Mouse (Mus musculus) kidney, postnatal 10 days (tissue): ENCODE data around the gene B4galnt2.

Source experiments
- DNase-seq: peaks from one replicate; pipeline ENCODE4 v3.0.0; 2021; ENCODE audit warnings: mixed read lengths

Gene B4galnt2

DNA sequence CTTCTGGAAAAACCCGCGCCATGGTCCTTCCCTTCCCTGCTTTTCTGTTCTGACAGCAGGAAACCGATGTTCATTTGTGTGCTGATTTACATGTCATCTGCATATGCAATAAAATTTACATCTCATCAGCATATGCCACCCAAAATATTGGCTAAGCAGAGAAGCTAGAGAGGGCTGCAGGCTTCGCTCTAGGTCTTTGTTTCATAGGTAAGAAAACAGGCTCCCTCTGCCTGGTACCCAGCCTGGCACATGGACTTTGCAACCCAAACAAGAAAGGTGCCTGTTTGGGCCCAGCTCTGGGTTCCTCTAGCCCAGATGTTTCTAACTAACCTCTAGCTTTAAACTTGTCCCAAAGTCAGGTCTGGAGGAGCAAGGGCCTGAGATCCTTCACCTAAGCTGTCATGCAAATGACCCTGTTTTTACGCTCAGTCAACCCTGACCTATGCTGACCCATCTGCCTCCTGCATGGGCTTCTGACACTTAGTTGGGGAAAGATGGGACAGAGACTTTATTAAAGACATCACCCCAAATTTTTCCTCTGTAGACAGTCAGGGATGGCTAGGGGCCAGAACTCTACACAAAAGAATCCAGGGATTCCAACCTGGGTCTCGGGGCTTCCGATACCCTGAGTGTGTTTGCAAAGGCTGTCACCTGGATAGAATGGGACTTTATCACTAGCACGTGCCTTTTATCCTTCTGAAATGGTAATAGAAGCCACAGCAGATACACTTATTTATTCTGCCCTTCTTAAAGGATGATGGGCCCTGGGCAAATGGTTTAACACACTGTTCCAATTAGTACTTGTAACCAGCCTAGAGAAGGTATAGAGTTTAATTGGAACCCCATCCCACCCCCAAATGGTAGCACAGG lies 75.5 kb downstream of the B4galnt2 start:
- DNase-seq = no peak

DNA sequence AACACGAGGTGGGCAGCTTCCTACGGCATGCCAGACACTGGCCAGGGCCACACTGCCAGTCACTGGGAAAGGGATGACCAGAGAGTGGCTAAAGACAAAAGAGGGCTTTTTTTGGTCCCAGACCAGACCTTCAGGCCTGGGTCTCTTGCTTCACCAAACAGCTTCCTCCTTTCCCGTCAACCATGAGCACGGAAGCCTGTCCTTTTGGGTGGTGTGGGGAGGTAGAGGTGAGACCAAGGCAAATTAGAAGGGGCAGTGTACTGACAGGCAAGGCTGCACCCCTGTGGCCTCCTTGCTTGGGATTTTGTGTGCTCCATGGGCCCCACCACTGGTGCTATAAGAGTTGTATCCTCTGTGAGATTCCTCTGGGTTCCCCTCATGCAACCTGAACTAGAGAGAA lies 76.1 kb downstream of the B4galnt2 start:
- DNase-seq = no peak

DNA sequence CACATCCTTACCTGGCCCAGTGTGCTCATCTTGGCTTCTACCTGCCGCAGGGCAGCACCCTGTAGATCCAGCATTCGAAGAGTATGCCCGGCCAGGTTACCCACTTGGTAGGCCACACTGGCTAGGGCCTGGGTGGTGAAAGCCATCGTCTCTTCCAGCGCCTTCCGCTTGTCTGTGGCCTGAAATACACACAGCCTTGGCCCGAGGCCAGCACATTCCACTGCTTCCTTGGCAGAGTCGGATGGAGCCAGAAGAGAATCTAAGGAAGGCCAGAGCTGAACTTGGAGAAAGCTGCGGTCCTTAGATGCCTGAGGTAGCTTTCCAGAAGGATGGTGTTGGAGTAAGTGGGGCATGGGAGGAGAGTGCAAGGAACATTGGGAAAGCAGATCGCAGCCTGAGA lies 77.6 kb downstream of the B4galnt2 start, which contains the start of gene Gngt2:
Gngt2 (plus strand) TSS at position 158 of the 400 bp plus-strand sequence.
- peak; percentile 96 for DNase-seq

DNA sequence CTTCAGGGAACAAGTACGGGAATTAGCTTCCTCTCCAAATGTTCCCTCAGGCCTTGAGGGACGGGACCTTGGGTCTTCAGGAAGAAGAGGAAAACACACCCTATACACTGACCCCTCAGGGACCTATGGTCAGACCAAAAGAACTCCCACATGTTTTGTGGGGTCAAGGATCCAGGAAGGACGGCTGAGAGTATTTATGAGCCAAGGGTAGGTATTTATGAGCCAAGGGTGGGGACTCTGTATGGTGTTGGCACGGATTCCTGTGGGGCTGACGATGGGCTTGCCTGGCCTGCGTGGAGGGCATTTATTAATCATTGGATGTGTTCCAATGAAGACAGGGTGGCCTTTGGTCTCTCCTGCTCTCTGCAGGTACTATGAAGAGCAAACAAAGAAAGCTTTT lies 78.3 kb downstream of the B4galnt2 start:
- no peak for DNase-seq

DNA sequence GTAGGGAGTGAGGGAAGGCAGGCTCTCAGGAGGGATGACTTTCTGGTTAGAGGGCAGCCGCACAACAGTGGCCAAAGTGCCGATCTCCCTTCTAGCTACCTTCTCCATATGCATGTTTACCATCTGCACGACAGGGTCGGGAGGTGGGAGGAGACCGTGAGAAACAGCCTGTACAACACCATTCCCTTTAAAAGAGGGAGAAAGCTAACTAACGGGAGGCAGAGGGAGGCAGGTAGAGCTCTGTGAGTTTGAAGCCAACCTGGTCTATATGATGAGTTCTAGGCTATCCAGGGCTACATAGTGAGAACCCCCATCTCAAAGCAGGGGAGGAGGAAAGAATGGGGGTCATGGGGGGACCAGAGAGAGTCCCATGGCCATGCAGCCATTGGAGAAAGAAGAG lies 78.9 kb downstream of the B4galnt2 start:
- no peak for DNase-seq

DNA sequence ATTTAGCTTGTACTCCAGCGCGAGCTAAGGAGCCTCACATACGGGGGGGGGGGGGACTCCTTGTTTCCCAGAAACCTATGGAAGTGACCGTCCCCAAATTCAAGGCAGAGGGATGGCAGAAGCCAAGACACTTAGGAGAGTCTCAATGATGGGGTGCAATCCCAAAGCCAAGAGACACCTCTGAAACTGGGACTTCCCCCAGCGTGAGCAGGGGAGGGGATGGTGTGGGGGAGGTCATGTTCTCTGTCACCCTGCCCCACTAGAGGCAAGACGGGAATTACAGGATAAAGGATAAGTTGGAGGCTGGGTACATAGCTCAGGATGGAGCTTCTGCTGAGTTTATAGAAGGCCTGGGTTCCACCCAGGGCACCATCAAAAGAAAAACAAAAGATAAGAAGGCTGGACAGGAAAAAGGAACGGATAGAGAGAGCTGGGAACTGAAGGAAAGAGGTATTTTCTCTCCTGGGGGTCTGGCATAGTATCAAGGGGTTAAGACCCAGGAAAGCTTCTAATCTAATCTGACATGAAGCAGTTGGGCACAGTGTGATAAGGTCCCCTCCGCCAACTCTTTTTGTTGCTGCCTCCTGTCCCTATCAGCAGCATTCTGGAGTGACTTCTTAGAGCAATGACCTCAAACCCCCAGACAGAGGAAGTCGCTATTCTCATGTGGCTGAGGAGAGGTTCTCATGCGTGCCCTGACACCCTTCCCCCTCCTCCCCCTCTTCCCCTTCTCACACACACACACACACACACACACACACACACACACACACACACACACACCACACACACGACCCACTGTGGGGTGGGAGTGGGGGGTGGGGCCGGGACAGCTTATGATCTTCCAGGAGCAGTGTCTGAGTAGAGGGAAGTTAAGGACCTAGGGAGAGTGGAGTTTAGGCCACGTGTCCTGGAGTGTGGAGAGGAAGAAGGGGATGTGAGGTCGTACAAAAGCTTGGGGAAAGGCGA lies 79.7 kb downstream of the B4galnt2 start:
- no peak for DNase-seq

DNA sequence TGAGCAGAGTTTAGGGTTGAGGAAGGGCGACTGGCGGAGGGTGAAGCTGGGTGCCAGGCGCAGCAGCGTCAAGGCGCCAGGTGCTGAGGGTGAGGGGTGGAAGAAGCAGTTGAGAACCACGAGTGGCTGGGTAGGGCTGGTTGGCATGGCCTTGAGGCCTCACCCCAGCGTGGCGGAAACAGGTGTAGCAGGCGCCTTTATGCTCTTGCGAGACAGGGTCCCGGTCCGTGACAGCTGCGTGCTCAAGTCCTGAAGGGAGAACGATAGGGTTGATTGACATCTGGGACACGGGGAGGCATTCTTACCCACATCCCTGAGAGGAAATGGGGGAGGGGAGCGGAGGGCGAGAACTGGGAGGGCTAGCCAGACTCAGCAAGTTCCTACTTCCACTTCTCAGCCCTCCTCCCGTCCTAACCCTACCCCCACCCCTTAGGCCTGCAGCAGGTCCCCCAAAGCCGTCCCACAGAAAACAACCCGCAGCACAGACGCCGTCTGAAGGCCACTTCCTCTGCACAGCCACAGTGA lies 80.5 kb downstream of the B4galnt2 start:
- peak; percentile 65 for DNase-seq

DNA sequence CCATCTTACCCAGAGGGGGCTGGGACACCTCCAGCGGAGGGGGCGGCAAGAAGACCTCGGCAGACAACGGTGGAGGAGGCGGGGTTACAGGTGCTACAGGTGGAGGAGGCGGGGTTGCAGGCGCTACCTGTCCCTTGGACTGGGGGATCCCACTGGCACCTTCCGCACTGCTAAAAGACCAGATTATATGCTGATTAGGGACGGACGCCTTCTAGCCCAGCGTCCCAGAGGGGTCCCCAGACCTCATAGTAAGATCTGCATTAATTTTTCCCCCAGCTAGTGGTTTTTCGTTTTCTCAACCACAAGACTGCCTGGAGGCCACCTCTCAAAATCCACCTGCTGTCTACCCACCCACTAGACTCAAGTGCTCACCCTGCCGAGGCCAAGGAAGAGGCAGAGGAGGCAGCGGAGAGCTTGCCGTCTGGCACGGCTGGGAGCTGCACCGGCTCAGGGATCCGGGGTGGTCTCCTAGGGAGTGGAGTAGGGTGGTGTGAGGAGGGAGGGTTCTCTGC lies 81.0 kb downstream of the B4galnt2 start:
- DNase-seq = no peak

DNA sequence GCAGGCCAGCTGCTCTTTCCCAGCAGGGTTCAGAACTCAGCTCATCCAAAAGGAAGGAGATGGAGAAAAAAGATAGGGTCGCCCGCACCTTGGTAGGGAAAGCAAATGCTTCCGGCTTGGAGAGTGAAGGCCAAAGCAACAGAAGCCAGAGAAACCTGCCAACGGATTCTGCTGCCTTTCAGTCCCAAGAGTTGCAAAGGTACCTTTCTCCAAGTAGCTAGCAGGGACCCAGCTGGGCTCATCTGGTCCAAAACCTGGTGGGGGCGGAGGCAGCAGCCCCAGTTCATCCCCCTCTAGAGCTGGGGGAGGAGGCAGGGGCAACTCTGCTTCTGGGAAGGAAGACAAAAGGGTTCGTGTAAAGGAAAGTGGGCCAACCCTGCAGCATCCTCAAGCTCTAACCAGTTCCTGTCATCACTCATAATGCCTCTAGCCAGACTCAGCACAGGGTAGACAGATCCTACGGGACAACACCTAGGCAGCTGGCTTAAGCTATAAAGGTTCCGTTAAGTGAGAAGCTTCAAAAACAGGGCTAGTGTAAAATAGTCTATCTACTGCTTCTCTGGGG lies 81.6 kb downstream of the B4galnt2 start:
- no peak for DNase-seq

DNA sequence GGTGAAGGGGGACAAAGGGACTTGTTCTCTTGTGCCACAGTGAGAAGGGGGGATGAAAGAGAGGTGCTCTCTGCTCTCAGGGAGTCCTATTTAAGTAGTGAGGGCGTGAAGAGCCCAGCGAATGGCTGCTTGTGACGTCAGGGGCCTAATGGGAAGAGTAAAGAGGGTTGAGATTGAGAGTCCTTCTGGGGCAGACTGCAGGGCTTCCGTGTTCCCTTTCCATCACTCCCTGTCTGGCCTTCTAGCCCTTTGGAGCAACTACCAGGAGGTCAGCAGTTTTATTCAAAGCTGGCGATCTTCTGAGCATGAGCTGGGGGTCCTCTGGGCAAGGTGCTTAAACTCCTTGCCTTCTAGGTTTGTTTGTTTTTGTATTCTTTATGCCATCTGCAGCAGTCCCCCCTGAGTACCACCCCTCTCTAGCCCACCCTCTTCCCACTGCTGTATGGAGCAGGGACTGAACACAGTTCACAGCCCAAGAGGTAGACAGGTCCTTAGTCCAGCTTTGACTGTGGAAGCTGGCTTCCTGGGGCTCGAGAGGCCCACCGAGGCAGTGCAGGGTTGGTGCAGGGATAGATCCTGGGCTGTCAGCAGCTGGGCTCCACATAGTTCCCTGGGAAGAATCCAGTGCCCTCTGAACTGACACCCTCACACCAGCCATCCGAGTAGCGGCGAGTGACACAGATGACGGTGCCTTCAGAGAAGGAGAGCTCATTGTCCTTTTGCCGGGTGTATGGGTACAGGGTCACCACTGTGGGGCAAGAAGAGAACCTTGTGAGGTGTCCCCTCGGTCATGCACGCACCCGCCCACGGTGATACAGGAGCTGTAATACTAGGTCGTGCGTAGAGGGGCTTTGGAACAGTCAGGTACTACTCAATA lies 82.3 kb downstream of the B4galnt2 start:
- DNase-seq = no peak

DNA sequence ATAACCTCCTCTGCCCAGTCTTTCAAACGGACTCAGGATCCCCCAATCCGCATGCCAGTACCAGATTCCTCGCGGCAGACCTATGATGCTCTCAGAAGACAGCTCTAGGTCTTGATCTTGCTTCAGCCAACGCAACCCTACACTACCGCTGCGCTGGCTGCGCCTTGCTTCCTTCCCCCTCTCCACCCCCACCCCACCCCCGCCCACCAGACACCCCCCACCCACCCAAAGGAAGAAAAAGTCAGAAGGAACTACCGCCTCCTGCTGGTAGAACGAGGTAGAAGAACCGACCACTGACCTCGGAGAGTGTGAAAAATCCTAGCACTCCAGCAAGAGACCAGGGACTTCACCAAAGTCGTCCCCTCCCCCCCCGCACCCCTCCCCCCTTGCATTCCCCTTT lies 83.0 kb downstream of the B4galnt2 start:
- DNase-seq = no peak

DNA sequence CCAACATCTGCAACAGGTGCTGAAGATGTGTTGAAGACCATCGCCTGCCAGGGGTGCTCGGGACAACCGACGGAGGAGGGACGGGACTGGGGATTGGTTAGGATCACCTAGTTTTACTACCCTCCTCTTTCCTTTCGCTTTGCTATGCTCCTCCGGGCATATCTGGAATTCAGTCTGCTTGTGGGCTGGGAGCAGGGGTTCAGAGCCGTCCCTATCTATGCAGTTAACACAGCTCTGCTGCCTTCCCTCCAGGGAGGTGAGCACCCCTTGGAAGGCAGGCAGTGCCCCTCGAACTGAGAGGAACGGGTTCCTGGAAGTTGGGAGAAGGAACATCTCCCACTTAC lies 83.4 kb downstream of the B4galnt2 start:
- DNase-seq = no peak

DNA sequence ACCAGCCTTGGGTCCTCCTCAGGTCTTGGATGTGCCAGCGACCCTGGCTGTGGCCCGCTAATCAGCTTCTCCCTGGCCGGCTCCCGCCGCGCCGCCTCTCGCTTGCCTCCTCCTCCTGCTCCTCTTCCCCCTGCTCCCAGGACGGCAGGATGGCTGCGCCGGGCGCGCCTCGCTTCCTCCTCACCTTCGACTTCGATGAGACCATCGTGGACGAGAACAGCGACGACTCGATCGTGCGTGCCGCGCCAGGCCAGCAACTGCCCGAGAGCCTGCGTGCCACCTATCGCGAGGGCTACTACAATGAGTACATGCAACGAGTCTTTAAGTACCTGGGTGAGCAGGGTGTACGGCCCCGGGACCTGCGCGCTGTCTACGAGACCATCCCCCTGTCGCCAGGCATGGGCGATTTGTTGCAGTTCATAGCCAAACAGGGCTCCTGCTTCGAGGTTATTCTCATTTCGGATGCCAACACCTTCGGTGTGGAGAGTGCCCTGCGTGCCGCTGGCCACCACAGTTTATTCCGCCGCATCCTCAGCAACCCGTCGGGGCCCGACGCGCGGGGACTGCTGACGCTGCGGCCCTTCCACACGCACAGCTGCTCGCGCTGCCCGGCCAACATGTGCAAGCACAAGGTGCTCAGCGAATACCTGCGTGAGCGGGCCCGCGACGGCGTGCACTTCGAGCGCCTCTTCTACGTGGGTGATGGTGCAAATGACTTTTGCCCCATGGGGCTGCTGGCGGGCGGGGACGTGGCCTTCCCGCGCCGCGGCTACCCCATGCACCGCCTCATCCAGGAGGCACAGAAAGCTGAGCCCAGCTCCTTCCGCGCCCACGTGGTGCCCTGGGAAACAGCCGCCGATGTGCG lies 84.0 kb downstream of the B4galnt2 start:
- no peak for DNase-seq

DNA sequence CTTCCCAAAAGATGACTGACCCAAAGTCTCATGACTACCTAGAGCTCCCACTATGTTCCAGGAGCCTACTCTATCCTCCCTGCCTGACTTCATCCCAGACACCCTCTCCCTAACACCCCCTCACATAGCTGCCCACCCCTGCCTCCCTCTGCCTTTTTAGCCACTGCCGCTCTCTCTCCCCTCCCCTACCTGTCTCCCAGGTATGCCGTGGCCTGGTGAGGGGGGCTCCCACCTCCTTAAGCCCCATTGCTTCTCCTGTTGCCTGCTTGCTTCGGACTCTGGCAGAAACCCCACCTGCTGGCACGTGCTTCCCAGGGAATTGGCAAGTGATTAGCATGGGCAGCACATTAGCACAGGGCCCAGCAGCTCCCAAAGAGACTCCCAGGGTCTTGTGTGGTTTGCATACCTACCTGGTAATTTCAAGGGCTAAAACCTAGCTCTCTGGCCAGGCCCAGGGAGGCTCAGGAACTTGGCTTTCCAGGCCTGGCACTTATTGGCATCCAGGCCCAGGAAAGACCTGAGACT lies 85.1 kb downstream of the B4galnt2 start:
- no peak for DNase-seq

DNA sequence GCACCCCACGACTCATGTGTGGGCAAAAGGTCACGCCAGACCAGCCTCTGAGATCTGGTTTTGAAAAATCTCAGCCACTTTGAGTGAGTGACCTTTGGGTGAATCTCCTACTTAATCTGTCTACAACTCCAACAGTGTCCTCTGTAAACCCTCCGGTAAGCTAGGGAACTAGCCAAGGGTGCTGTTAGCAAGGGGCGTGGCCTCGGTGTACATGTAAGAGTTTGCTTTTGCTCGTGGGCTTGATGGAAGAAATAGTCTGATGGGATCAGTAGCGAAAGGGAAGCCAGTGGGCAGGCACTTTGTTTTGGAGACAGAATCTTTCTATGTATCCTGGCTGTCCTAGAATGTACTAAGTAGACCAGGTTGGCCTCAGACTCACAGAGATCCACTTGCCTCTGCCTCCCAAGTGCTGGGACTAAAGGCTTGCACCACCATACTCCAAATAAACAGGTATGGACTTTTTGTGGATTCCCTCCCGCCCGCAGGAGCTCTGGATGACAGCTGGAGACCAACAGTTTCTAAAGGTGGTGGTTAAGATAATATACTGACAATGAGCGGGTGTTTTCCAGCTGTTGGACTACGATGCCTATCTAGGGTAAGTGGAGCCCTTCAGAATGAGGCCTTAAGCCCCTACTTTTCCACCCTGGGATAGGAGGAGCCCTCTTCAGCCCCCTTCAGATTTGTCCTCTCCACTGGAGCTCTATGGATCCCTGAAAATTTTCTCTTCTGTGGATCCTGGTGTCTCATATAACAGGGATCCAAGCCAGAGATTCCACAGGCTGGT lies 86.3 kb downstream of the B4galnt2 start:
- no peak for DNase-seq

DNA sequence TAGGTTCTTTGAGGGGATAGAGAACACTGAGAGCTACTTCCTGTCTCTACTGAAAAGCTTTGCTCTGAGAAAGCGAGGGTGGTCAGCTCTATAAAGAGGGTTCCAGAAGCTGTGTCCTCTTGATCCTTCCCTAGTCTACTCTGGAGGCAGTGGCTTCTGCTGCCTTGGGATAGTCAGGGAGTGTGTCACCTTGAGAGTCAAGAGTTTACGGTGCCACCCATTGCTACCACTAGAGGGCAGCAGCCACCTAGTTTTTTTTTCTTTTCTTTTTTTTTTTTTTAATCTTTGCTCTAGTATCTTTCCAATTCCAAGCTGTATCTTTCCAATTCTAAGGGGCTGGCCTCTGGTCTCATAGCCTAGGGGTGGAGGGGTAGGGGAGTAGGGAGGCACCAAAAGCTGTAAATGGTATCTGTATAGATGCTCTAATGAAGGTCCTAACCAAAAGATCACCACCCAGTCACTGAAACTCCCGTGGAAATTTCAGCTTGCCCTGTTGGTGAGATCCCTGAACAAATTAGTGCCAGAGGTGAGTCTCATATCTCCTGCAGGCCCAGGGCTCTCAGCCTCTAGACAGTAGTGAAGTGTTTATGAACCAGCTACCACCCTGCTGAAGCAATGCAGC lies 87.1 kb downstream of the B4galnt2 start:
- peak; percentile 87 for DNase-seq

DNA sequence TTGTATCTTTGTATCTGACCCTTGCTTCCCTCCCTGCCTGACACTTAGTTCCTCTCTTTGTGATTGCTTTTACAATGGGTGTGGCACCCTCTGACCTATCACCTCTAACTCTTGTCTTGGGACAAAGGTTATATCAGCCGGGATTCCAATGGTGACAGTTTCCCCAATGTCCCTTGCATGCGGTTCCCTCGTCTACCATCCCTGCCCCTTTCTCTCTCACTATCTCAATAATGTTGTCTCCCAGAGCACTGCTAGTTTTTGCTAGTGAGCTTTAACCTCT lies 87.6 kb downstream of the B4galnt2 start:
- no peak for DNase-seq

DNA sequence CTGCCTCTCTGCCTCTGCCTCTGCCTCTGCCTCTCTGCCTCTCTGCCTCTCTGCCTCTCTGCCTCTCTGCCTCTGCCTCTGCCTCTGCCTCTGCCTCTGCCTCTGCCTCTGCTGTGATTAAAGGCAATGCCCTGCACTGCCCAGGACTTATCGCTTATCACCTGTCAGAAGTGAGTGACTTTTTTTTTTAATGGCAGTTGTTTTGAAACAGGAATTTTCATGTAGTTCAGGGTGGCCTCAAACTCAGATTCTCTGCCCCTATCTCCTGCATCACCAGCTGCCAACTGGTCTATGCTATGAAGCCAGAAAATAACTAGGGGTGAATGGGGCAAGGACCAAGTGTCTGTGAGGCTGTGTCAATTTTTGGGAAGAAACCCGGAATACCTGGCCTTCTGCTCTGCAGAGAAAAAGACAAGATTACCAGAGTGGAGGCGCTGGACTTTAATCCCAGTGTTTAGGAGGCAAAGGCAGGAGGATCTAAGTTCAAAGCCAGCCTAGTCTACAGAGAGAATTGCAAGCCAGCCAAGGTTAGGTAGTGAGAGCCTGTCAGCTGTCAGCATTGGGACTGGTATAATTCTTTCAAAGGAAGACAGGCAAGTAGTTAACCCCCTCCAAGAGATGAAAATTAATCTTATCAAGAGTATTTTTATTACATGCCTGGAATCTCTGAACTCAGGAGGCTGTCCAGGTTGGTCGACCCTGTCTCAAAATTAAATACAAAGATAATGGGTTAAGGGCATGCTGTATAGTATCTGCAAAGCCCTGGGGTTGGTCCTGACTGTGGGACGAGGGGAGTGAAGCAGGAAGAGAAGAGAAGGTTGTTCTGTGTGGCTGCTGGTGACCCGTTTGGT lies 88.1 kb downstream of the B4galnt2 start:
- DNase-seq = no peak

DNA sequence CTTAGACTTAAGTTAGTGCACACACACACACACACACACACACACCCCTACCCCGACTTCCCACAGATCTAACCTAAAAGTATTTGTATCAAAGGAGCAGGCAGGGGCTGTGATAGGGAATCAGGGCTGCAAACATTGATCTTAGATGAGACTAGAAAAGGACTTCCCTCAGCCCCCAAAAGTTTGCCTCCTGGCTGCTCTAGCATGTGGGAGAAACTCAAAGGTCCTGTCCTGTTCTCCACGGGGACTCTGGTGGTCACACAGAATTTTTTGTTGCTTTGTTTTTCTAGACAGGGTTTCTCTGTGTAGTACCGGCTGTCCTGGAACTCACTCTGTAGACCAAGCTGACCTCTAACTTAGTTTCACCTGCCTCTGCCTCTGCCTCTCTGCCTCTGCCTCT lies 89.1 kb downstream of the B4galnt2 start:
- no peak for DNase-seq
